Comparison of ENCODE assay signal across 13 mouse cellular contexts in genomic region chr1:37718516-37718915, GRCm38 (mm10). TPM values are rescaled to one million over a fixed set of nuclear protein-coding genes. Genes with fewer than 3 reads are reported as not detected.
DNase-seq lines count a peak whose midpoint lies in the region; ATAC-seq and TF ChIP-seq lines count a peak whose summit lies in the region.
"Had no signal": no experiment of that assay in that cellular context is flagged by ENCODE, and none has a peak within 500 bp of the region (broad histone marks: within the 10 kb centered on the region; RNA-seq: fewer than 3 reads in every experiment).

No protein-coding gene starts in this region.

- H3K27ac ChIP-seq in heart, embryonic 13.5 days (replicated peaks): no peak overlapping the region
- H3K27ac ChIP-seq in left cerebral cortex, adult 2 months: peak overlapping the region; percentile 94
- no peak overlapping the region for H3K27ac ChIP-seq in limb, embryonic 15.5 days
- H3K27ac ChIP-seq in olfactory bulb, adult 2 months (ENCODE audit: insufficient read depth, low read depth, low read length): peak overlapping the region; percentile 71
- H3K27ac ChIP-seq: macrophage had no signal

- DNase-seq in heart, postnatal 10 days: no peak
- DNase-seq in left cerebral cortex, adult 2 months (ENCODE audit: extremely low spot score in 1 of 2, low spot score in 2 of 2): no peak
- no peak for DNase-seq in left cerebral cortex, adult 18-20 months (ENCODE audit: low spot score in 2 of 2)
- DNase-seq in adrenal gland, adult (ENCODE audit: inconsistent age in 2 of 2, low spot score in 1 of 2): no peak
- DNase-seq: heart, postnatal 4 days; kidney, adult 11 months; left cerebral cortex, postnatal 4 days; thymus, postnatal 36 days had no signal

- no peak; the same call in 1 of the 2 replicates for TF ChIP-seq CTCF in left cerebral cortex, adult 2 months (IDR thresholded peaks at IDR 0.05)
- no peak for TF ChIP-seq CTCF in olfactory bulb, adult 2 months (IDR thresholded peaks at IDR 0.05; ENCODE audit: insufficient read depth, low read depth, low read length)

- H3K4me3 ChIP-seq in heart, embryonic 13.5 days: peak overlapping the region; percentile 72; the same call in 1 of the 2 replicates
- H3K4me3 ChIP-seq in left cerebral cortex, adult 2 months: peak overlapping the region; percentile 84
- no peak overlapping the region for H3K4me3 ChIP-seq in limb, embryonic 15.5 days
- peak overlapping the region; percentile 99 for H3K4me3 ChIP-seq in olfactory bulb, adult 2 months (ENCODE audit: insufficient read depth, low read depth, low read length)

- peaks cover 8% of the 10 kb centered on the region; the same call in 1 of the 2 replicates for H3K4me1 ChIP-seq in heart, embryonic 13.5 days
- peaks cover 16% of the 10 kb centered on the region for H3K4me1 ChIP-seq in limb, embryonic 15.5 days
- peaks cover 36% of the 10 kb centered on the region for H3K4me1 ChIP-seq in olfactory bulb, adult 2 months (ENCODE audit: control insufficient read depth, insufficient read depth, low read length)

- H3K9ac ChIP-seq in heart, embryonic 13.5 days: no peak overlapping the region
- no peak overlapping the region for H3K9ac ChIP-seq in limb, embryonic 15.5 days

- intact Hi-C loops in heart, postnatal 10 days (cut with DNase I): no loop called here
- intact Hi-C loops in left cerebral cortex, adult 2 months (cut with DNase I): loop anchor here (2.0 kb wide), 1 partner anchor 22 kb away; no protein-coding TSS in a partner anchor

- TF ChIP-seq POLR2A in olfactory bulb, adult 2 months (IDR thresholded peaks at IDR 0.05; ENCODE audit: insufficient read depth, low read depth, low read length): no peak

- WGBS in heart, embryonic 13.5 days: 63% methylated on average over 7 of the region's 7 CpGs
- WGBS in limb, embryonic 15.5 days: 47% methylated on average over 7 of the region's 7 CpGs
- WGBS in olfactory bulb, adult 2 months: 27% methylated on average over 7 of the region's 7 CpGs

- no peaks in the 10 kb centered on the region for H3K36me3 ChIP-seq in heart, embryonic 13.5 days
- no peaks in the 10 kb centered on the region for H3K36me3 ChIP-seq in limb, embryonic 15.5 days

- peaks cover 24% of the 10 kb centered on the region for H3K27me3 ChIP-seq in heart, embryonic 13.5 days (replicated peaks)
- peaks cover 10% of the 10 kb centered on the region for H3K27me3 ChIP-seq in limb, embryonic 15.5 days

- no peak for ATAC-seq in heart, embryonic 13.5 days (ENCODE audit: extremely low read depth, insufficient number of reproducible peaks, low FRiP score, low TSS enrichment)
- no peak for ATAC-seq in limb, embryonic 15.5 days (ENCODE audit: insufficient number of reproducible peaks, low FRiP score, low TSS enrichment, low read depth)

- no peaks in the 10 kb centered on the region for H3K9me3 ChIP-seq in heart, embryonic 13.5 days
- H3K9me3 ChIP-seq in limb, embryonic 15.5 days: no peaks in the 10 kb centered on the region

- peak overlapping the region; percentile 91 for H3K4me2 ChIP-seq in heart, embryonic 13.5 days
- H3K4me2 ChIP-seq in limb, embryonic 15.5 days: 0 out of 2 replicates have a peak overlapping the region, but pooled peaks have one; percentile 99

RNA-seq across cellular contexts. Expression of gene 2010300C02Rik, which starts 1.4 kb away (rescaled TPM):
- polyA plus RNA-seq in heart, embryonic 13.5 days (2015; fragmentation: Nextera tagmentation; extraction: Ambion mirVana): 3.9 and 4.6 TPM in 2 replicates
- total RNA-seq in heart, postnatal 10 days (2021): 1 to 10 TPM in 1 of 2 experiments, under 1 TPM in 1; 0.98 to 1.0 TPM
- total RNA-seq in left cerebral cortex, adult 2 months (2021): 100 to 1,000 TPM; 282 to 283 TPM
- 100 to 1,000 TPM; 251 to 264 TPM for total RNA-seq in left cerebral cortex, adult 18-20 months (2021)
- 3.4 and 3.9 TPM in 2 replicates for polyA plus RNA-seq in limb, embryonic 15.5 days (2015; fragmentation: Nextera tagmentation; extraction: Ambion mirVana)
- polyA plus RNA-seq in olfactory bulb, adult 2 months (2012; ENCODE audit: insufficient read depth, insufficient read length, low replicate concordance, missing spikeins): not detected in 2 replicates
- total RNA-seq: monocyte, adult 5-6 weeks had no signal
- polyA plus RNA-seq: macrophage had no signal

Comparison
In these comparisons a context has a peak if more than half of its experiments do, and no peak if none do; other contexts are left out.
1. H3K27ac ChIP-seq: peak in left cerebral cortex, adult 2 months (single experiment) and olfactory bulb, adult 2 months (single experiment); none in heart, embryonic 13.5 days (single experiment) and limb, embryonic 15.5 days (single experiment).
2. RNA of gene 2010300C02Rik, which starts 1.4 kb away (total RNA-seq): 282 to 283 TPM in left cerebral cortex, adult 2 months and 251 to 264 TPM in left cerebral cortex, adult 18-20 months; 0.98 to 1.0 TPM in heart, postnatal 10 days; every median in the first group is over 100 times any median in the second.